Mouse (Mus musculus) c-Kit-positive CD71-negative TER-119-negative erythroid progenitor cells, embryonic 14.5 days (primary cell): ENCODE results near the gene Tor4a.

Experiments used
- DNase-seq: peaks from one replicate; pipeline ENCODE4 v3.0.0-alpha.2; 2013; ENCODE audit warnings: low read depth

Gene Tor4a

DNA sequence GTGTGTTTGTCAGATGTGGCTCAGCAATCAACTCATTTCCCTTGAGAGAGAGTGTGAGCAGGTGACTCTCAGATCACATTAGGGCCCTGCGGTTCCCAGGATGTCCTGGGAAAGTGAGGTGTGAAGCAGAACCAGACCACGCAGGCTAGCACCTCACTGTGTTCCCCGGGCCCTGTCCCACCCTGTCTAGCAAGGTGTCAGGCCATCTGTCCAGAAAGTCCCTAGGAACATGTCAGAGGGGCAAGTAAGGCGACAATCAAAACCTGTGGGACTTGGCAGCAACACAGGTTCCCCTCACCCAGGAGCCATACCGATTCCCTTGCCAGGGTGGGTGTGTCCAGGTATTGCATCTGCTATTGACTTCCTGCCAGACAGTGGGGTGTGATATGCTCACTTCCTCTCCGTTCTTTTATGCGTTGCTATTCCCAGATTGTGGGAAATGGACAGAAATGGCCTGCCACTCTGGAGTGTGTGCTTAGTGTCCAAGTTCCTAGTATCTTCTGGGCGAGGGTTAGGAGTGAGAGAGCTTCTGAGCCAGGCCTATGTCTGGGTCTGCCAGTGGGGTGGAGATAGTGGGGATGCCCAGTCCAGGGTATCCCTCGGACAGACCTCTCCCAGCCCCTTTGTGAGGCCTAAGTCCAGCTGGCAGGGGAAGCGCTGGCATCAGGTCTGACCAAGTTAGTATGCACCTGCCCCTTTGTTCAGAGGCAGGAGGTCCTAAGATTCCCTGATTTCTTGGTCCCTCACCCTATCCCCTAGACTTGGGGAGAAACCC is 26.2 kb downstream of the Tor4a start:
- no peak for DNase-seq

- no peak for DNase-seq
Measured at GRCm38 (mm10) chr2:25169778-25170177, 26.9 kb downstream of the Tor4a start.

DNA sequence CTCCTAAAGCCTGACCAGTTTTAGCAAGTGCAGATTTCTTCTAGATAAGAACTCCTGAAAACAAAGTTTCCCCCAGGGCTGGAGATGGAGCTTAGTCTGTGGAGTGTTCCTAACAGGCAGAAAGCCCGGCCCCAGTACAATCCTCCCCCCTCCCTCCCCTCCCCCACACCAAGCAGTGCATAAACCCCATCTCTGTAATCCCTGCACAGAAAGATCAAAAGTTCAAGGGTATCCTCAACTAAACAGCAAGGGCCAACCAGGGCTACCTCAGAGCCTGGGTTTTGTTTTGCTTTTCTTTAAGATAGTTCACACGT is 28.1 kb downstream of the Tor4a start:
- DNase-seq, result no peak

DNA sequence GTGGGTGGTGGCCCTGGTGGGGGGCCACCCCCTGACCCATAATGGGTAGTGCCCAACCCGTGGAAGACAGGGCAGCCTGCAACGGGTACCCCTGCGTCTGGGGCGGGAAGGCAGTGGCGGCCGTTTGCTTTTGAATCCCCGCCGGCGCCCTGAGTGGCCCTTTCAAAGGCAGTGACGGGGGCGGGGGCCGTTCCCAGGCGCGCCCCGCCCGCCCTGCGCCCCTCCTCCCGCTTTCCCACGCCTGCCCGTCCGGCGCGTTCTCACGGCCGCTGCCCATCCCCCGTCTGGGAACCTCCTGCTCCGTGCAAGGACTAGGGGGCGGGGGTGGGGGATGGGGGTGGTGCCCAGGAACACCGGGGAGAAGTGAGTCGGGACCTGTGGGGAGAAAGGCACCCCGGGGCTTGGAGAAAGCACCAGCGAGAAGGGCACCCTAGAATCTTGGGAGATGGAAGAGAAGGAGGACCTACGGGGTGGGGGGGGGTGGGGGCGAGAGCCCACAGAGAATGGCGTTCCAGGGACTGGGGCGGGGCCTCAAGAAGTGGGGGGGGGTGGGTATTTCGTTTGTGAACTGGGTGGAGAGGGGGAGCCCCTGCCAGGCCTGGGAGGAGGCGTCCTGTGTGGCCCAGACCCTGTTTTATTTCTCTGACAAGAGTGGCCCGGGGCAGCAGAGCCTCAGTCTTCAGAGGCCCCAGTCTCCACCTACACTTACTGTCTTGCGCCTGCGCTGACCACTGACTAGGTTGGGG is 28.6 kb downstream of the Tor4a start:
- no peak for DNase-seq

GRCm38 (mm10) chr2:25167481-25167880 is 29.2 kb downstream of the Tor4a start:
- DNase-seq, result no peak

DNA sequence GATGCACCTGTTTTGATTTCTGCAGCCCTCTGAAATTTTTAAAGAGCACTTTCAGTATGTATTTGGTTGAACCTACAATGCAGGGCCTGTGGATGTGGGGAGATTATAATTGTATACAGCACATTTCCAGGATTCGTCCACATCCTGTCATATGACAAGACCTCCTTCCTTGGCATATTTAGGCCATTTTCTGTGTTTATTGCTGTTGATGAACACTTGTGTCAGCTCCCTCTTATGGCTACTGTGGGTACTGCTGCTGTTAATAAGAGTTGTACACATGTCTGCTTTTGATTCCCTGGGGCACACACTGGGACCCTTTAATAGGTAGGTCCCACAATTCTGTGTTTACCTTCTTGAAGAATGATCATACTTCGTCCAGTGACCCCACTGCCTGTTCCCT is 39.0 kb downstream of the Tor4a start:
- DNase-seq, result peak; percentile 73

- DNase-seq, result no peak
Measured at GRCm38 (mm10) chr2:25156990-25157389, 39.7 kb downstream of the Tor4a start.

DNA sequence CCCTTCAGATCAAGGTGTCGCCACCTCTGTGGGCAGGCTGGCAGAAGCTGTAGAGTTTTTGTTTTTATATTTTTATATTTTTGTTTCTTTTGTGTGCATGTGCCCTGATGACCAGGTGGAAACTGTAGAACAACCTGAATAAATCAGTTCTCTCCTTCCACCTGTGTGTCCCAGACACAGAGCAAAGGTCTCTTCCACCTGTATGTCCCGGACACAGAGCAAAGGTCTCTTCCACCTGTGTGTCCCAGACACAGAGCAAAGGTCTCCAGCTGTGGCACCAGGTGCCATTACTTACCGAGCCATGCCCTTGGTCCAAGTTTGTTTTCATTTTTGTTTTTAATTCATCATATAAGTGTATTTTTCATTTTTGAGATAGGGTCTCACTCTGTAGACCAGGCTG is 40.5 kb downstream of the Tor4a start:
- DNase-seq, result no peak

DNA sequence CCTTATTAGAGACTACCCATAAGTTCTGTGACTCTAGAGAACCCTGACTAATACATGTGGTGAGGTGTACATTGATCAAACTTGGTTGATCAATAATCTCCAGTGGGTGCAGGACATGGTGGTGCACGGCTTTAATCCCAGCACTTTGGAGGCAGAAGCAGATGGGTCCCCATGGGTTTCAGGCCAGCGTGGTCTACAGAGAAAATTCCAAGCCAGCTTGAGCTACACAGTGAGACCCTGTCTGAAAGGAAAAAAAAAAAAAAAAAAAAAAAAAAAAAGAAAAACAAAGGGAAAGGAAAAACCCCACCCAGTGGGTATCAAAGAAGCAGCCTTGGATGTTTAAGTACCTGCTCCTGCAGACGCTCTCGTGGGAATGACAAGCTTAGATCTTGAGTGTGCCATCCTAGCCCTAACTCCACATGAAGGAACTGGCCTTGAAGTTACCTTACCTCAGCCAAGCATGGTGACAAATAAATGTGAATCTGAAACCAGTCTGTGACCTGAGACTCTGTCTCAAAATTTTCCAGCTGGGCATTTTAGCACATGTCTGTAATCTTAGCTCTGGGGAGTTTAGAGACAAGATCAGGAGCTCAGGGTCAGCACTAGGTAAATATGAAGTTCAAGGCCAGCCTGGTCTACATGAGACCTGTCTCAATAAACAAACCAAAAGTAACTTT is 45.3 kb downstream of the Tor4a start:
- no peak for DNase-seq

- DNase-seq, result no peak
Measured at GRCm38 (mm10) chr2:25149643-25150042, 47.0 kb downstream of the Tor4a start.

GRCm38 (mm10) chr2:25147892-25148291 is 48.8 kb downstream of the Tor4a start:
- DNase-seq, result no peak

DNA sequence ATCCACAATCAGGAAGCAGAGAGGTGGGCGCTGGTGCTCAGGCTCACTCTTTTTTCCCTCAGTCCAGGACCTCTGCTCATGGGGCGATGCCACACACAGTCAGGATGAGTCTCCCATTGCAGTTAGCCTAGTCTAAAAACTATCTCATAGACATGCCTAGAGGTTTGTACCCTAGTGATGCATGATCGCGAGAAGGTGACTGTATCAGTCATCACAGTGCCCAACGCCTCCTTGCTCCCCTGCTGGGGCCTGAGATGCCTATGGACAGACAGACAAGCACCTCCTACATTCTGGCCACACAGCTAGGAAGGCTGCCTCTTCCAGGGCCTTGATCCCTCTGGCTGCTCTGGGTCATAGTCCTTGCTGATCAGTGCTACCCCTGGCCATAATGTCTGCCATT is 49.3 kb downstream of the Tor4a start:
- DNase-seq, result no peak

GRCm38 (mm10) chr2:25145346-25145745 is 51.3 kb downstream of the Tor4a start:
- no peak for DNase-seq
